Mouse (Mus musculus) neural tube, embryonic 12.5 days (tissue): ENCODE data around the gene Cyp27a1. TPM values are rescaled to one million over a fixed set of nuclear protein-coding genes. Genes with fewer than 3 reads are reported as not detected.

Source experiments
- ATAC-seq: fragments of 200-750 bp; cut with Nextera tagmentation; 2 replicates; pipeline ENCODE4 v1.8.0; 2017; ENCODE audit warnings: low read depth, mild to moderate bottlenecking, moderate TSS enrichment, moderate library complexity; ENCODE audit not compliant: low FRiP score
- H3K27ac ChIP-seq: fragments of 300-500 bp; sonication (generic); 2 replicates; pipeline ENCODE4 v1.5.1; 2016
- H3K27me3 ChIP-seq: fragments of 300-500 bp; sonication (generic); replicated peaks from 2 replicates; pipeline ENCODE4 v1.6.1; 2016; ENCODE audit warnings: mild to moderate bottlenecking
- H3K36me3 ChIP-seq: fragments of 300-500 bp; sonication (generic); 2 replicates; pipeline ENCODE4 v1.6.1; 2016; ENCODE audit warnings: mild to moderate bottlenecking
- H3K4me1 ChIP-seq: fragments of 300-500 bp; sonication (generic); 2 replicates; pipeline ENCODE4 v1.6.1; 2016
- H3K4me2 ChIP-seq: fragments of 300-500 bp; sonication (generic); replicated peaks from 2 replicates; pipeline ENCODE4 v1.6.1; 2016; ENCODE audit warnings: mild to moderate bottlenecking
- H3K4me3 ChIP-seq: fragments of 300-500 bp; sonication (generic); 2 replicates; pipeline ENCODE4 v1.5.1; 2016
- H3K9ac ChIP-seq: fragments of 300-500 bp; sonication (generic); 2 replicates; pipeline ENCODE4 v1.6.1; 2016; ENCODE audit warnings: mild to moderate bottlenecking
- H3K9me3 ChIP-seq: fragments of 300-500 bp; sonication (generic); 2 replicates; pipeline ENCODE4 v1.6.1; 2016; ENCODE audit warnings: mild to moderate bottlenecking
- whole genome bisulfite sequencing: fragments of 180-500 bp; shearing (Covaris S2); methylation state at CpG from one replicate; pipeline ENCODE4 v1.1.7; 2016; 5-methylcytosine and 5-hydroxymethylcytosine counted together
- polyA plus RNA-seq: library from polyadenylated mRNA; unstranded; fragments of >200 nt; fragmentation: Nextera tagmentation; extraction: Ambion mirVana; gene quantifications from 2 replicates; pipeline ENCODE4 v1.2.1, GENCODE M21; 2016

Cyp27a1 gene
- polyA plus RNA-seq: 3.9 and 6.3 TPM in 2 replicates

DNA sequence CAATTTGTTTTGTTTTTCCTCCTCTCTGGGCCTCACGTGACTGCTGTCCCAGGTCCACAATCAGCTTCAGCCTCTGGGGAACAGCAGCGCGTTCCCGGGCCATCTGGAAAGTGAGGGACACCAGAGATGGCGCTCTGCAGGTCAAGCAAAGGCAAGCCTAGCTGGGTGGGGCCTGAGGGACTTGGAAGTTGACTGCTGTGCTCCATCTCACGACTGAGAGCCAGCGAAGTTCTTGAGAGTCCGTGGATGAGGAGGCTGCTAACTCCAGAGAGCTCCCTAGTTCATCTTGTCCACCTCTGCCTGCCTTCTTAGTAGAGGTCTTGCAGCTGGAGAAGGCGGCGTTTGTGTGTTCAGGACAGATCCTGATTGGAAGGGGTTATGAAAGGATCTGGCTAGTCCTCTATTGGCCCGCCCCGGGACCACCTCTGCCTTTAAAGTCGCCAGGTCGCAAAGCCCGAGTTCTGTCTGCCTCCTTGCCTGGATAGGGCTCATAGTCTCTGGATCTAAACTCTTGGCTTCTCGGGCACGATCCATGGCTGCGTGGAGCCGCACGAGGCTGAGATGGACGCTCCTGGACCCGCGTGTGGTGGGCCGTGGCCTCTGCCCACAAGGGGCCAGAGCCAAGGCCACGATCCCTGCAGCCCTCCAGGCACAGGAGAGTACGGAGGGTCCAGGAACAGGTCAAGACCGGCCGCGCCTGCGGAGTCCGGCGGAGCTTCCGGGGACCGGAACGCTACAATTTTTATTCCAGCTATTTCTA, at the start of gene Cyp27a1:
Cyp27a1 (plus strand) TSS at position 476 of the 760 bp plus-strand sequence.
- Histone ChIP-seq H3K4me1 (peaks cover 11% of the 10 kb centered on the region; the same call in 1 of the 2 replicates), H3K9ac (peak within 1 kb of the TSS; percentile 64), H3K9me3 (no peaks in the 10 kb centered on the region), H3K27me3 (0 out of 2 replicates have a peak, but pooled peaks cover 3% of the 10 kb centered on the region), H3K4me2 (peak within 1 kb of the TSS; percentile 90), H3K27ac (no peak within 1 kb of the TSS), H3K4me3 (peak within 1 kb of the TSS; percentile 48), H3K36me3 (no peaks in the 10 kb centered on the region)
- ATAC-seq: 0 out of 2 replicates have a peak, but pooled peaks have one; percentile 21
- 4% methylated on average over 35 of the region's 35 CpGs for WGBS

DNA sequence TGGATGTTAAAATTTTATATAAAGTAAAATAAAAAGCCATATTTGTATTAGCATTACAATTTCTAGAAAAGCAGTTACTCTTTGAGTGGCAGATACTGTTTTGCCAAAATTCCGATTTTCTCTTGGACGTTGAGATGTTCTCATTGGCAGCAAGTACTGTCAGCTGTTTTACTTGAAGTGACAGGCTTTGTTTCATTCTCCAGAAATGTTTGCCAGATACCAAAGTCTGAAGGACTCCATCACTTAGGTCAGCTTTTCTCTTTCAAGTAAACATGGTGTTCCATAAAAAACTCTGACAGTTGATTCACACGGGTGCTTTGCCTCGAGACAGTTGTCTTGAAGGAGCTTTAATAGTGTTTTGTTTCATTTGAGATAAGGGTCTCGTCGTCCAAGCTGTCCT, 48.2 kb upstream of the Cyp27a1 start:
- Histone ChIP-seq H3K27me3 (no peaks in the 10 kb centered on the region), H3K9me3 (no peaks in the 10 kb centered on the region), H3K9ac (no peak overlapping the region), H3K36me3 (no peaks in the 10 kb centered on the region), H3K27ac (no peak overlapping the region), H3K4me1 (peaks cover 6% of the 10 kb centered on the region), H3K4me2 (no peak overlapping the region), H3K4me3 (no peak overlapping the region)
- no peak for ATAC-seq
- WGBS: 86% methylated on average over 6 of the region's 6 CpGs

GRCm38 (mm10) chr1:74668371-74668770, 45.0 kb upstream of the Cyp27a1 start:
- H3K36me3 ChIP-seq: peaks cover 10% of the 10 kb centered on the region; the same call in 1 of the 2 replicates
- WGBS: 90% methylated on average over 3 of the region's 3 CpGs
- no peaks in the 10 kb centered on the region for H3K27me3 ChIP-seq
- no peak overlapping the region for H3K4me2 ChIP-seq
- no peaks in the 10 kb centered on the region for H3K9me3 ChIP-seq
- H3K4me1 ChIP-seq: no peaks in the 10 kb centered on the region
- H3K4me3 ChIP-seq: no peak overlapping the region
- no peak overlapping the region for H3K27ac ChIP-seq
- H3K9ac ChIP-seq: no peak overlapping the region
- no peak for ATAC-seq

DNA sequence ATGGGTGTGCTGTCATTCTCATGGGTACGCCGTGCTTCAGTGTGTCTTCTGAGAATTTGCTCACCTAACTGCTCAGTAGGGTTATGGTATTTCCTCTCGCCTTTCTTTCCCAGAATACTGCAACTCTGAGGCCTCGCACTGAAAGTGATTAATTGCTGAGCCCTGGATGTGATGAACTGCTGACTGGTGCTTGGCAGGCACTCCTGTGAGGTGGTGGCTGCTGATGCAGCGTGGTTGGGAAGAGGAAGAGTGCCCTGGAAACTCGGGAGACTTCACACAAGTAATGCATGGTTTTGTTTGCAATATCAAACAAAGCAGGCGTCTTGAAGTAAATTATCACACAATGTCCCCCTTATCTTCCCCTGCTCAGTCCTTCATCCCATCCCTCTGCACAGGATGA, 40.6 kb upstream of the Cyp27a1 start:
- H3K4me2 ChIP-seq: no peak overlapping the region
- H3K27me3 ChIP-seq: no peaks in the 10 kb centered on the region
- no peak overlapping the region for H3K9ac ChIP-seq
- no peak overlapping the region for H3K4me3 ChIP-seq
- WGBS: 85% methylated on average over 7 of the region's 7 CpGs
- no peaks in the 10 kb centered on the region for H3K4me1 ChIP-seq
- no peaks in the 10 kb centered on the region for H3K9me3 ChIP-seq
- no peak overlapping the region for H3K27ac ChIP-seq
- no peak for ATAC-seq
- H3K36me3 ChIP-seq: peaks cover 10% of the 10 kb centered on the region; the same call in 1 of the 2 replicates

DNA sequence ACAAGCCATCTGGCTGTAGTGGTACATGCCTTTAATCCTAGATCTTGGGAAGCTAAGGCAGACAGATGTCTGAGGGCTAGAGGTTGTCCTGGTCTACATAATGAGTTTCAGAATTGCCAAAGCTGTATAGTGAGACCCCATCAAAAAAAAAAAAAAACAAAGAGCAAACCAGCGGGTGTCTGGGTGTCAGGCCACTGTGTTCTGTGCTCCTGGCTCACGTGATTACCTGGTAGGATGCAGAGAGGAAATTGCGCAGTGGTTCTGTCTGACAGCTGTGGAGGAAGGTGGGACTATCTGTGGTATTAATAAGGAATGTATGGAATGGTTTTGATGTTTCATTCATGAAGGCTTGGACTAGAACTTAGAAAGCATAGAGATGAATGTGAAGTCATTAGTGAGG, 36.5 kb upstream of the Cyp27a1 start:
- Histone ChIP-seq H3K9me3 (no peaks in the 10 kb centered on the region), H3K36me3 (peaks cover 41% of the 10 kb centered on the region), H3K27ac (no peak overlapping the region), H3K4me3 (no peak overlapping the region), H3K4me1 (no peaks in the 10 kb centered on the region), H3K9ac (no peak overlapping the region), H3K27me3 (no peaks in the 10 kb centered on the region), H3K4me2 (no peak overlapping the region)
- 80% methylated on average over 3 of the region's 3 CpGs for WGBS
- ATAC-seq: no peak

- Histone ChIP-seq H3K36me3 (peaks cover 43% of the 10 kb centered on the region), H3K4me2 (no peak overlapping the region), H3K4me1 (no peaks in the 10 kb centered on the region), H3K9ac (no peak overlapping the region), H3K9me3 (no peaks in the 10 kb centered on the region), H3K4me3 (no peak overlapping the region), H3K27ac (no peak overlapping the region), H3K27me3 (no peaks in the 10 kb centered on the region)
- 86% methylated on average over 1 of the region's 1 CpGs for WGBS
- ATAC-seq: no peak
Measured at GRCm38 (mm10) chr1:74677843-74678242, 35.5 kb upstream of the Cyp27a1 start.

DNA sequence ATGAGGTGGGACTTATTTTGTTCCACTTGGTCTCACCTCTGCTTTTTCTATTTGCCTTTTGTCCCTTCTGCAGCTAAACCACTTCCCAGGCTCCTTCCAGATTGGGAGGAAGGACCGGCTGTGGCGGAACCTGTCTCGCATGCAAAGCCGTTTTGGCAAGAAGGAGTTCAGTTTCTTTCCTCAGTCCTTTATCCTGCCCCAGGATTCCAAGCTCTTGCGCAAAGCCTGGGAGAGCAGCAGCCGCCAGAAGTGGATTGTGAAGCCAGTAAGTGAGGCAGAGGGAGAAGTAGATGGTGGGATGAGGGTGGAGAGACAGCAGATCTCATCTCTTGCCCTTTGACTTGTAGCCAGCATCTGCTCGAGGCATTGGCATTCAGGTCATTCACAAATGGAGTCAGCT, 26.2 kb upstream of the Cyp27a1 start:
- 90% methylated on average over 7 of the region's 7 CpGs for WGBS
- ATAC-seq: no peak
- peaks cover 91% of the 10 kb centered on the region for H3K36me3 ChIP-seq

DNA sequence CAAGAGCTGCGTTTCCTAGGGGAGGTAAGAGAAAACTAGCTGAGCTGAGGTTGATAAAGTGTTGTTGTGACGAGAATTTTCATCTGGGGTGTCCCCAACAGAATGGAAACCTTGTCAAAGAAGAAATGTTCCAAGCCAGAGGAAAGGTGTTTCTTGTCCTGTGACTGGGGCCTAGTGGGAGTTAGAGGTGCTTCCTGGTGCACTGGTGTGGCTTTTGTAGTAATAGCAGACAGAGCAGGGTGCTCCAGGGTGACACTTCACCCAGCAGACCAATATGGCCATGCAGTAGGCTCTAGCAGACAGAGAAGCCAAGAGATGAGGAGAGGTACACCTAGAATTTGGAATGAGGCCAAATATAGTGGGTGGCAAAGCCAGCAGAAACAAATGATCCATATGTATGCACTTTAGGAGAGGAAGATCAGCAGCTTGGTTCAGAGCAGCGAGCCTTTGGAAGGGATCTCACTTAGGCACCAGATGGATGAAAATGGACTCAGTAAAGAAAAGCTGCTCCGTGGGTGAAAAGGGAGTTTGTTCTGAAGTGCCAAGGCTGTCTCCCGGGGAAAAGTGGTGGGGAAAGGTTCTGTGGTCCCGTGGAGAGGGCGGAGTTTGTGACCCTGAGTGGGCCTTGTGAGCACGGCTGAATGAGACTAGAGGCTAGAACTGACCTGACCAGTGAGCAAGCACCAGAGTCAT, 19.3 kb upstream of the Cyp27a1 start:
- no peak overlapping the region for H3K4me2 ChIP-seq
- H3K27me3 ChIP-seq: no peaks in the 10 kb centered on the region
- no peaks in the 10 kb centered on the region for H3K9me3 ChIP-seq
- H3K9ac ChIP-seq: no peak overlapping the region
- H3K4me3 ChIP-seq: no peak overlapping the region
- ATAC-seq: no peak
- WGBS: 92% methylated on average over 8 of the region's 8 CpGs
- H3K27ac ChIP-seq: no peak overlapping the region
- no peaks in the 10 kb centered on the region for H3K4me1 ChIP-seq
- peaks cover 85% of the 10 kb centered on the region for H3K36me3 ChIP-seq

More for the DNA sequence above, 26.2 kb upstream of the Cyp27a1 start:
- no peak overlapping the region for H3K27ac ChIP-seq
- no peak overlapping the region for H3K9ac ChIP-seq
- H3K27me3 ChIP-seq: no peaks in the 10 kb centered on the region
- no peaks in the 10 kb centered on the region for H3K9me3 ChIP-seq
- H3K4me3 ChIP-seq: no peak overlapping the region
- H3K4me2 ChIP-seq: no peak overlapping the region
- H3K4me1 ChIP-seq: no peaks in the 10 kb centered on the region

DNA sequence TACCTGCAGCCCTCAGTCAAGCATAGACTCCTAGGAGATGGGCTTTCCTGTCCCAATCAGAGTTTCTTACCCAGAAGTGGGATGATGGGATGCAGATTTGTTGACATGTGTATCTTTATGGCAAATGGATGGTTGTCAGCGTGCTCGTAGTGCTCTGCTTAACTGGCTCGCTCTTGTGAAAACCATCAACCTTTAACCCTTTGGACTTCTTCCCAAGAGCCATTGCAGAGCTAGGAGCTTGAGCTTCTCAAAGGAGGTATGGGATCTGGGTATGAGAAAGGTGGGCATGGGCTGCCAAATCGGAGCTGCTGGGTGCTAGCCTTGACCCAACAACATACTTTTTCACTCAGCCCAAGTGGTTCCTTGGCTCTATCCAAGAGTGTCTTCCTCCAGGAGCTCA, 17.5 kb upstream of the Cyp27a1 start:
- no peaks in the 10 kb centered on the region for H3K9me3 ChIP-seq
- no peak overlapping the region for H3K4me3 ChIP-seq
- ATAC-seq: no peak
- WGBS: 96% methylated on average over 4 of the region's 4 CpGs
- H3K9ac ChIP-seq: no peak overlapping the region
- H3K4me1 ChIP-seq: no peaks in the 10 kb centered on the region
- no peak overlapping the region for H3K27ac ChIP-seq
- H3K27me3 ChIP-seq: no peaks in the 10 kb centered on the region
- H3K4me2 ChIP-seq: no peak overlapping the region
- peaks cover 77% of the 10 kb centered on the region for H3K36me3 ChIP-seq

GRCm38 (mm10) chr1:74697416-74697815, 16.0 kb upstream of the Cyp27a1 start:
- Histone ChIP-seq H3K4me1 (no peaks in the 10 kb centered on the region), H3K9ac (no peak overlapping the region), H3K4me3 (no peak overlapping the region), H3K27me3 (no peaks in the 10 kb centered on the region), H3K4me2 (no peak overlapping the region), H3K36me3 (peaks cover 73% of the 10 kb centered on the region), H3K27ac (no peak overlapping the region), H3K9me3 (no peaks in the 10 kb centered on the region)
- WGBS: 96% methylated on average over 6 of the region's 6 CpGs
- ATAC-seq: no peak

DNA sequence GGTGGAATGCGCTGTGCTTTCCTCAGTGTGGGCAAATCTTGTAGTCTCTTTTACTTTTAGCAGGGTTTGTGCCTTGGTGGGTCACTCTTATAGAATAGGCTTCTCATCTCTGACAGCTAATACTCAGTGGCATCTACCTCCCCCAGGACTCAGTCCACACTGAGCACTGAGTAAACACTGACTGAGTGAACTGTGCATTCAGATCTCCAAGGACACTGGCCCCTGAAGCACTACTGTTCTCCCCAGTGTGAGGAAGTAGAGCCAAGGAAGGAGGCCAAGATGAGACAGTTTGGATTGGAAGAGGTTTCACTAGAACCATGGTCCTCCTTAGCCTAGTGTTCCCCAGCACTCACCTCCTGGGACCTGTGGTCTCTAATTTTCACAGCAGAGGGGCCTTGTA, 15.0 kb upstream of the Cyp27a1 start:
- H3K9ac ChIP-seq: no peak overlapping the region
- no peak overlapping the region for H3K4me3 ChIP-seq
- WGBS: 97% methylated on average over 1 of the region's 1 CpGs
- H3K27ac ChIP-seq: no peak overlapping the region
- H3K27me3 ChIP-seq: no peaks in the 10 kb centered on the region
- no peak for ATAC-seq
- no peaks in the 10 kb centered on the region for H3K9me3 ChIP-seq
- peaks cover 71% of the 10 kb centered on the region for H3K36me3 ChIP-seq
- H3K4me1 ChIP-seq: no peaks in the 10 kb centered on the region
- H3K4me2 ChIP-seq: no peak overlapping the region

- no peak for ATAC-seq
- 86% methylated on average over 1 of the region's 1 CpGs for WGBS
- no peaks in the 10 kb centered on the region for H3K27me3 ChIP-seq
- no peaks in the 10 kb centered on the region for H3K9me3 ChIP-seq
- no peak overlapping the region for H3K9ac ChIP-seq
- peaks cover 71% of the 10 kb centered on the region for H3K36me3 ChIP-seq
- no peak overlapping the region for H3K4me2 ChIP-seq
- H3K4me1 ChIP-seq: no peaks in the 10 kb centered on the region
- no peak overlapping the region for H3K27ac ChIP-seq
- H3K4me3 ChIP-seq: no peak overlapping the region
Measured at GRCm38 (mm10) chr1:74698791-74699190, 14.6 kb upstream of the Cyp27a1 start.
